Mouse (Mus musculus) urinary bladder, postnatal 4 days (tissue): ENCODE data around the gene Rasgef1a.

Experiments
- DNase-seq, 2 experiments: peaks; one replicate each; pipeline ENCODE4 v3.0.0; 2021 to 2022; ENCODE audit warnings: low spot score in 2 of 2

Rasgef1a gene

GRCm38 (mm10) chr6:118010756-118011615, at the start of gene Rasgef1a:
Rasgef1a (plus strand) TSS chr6:118011438.
- no peak for DNase-seq

GRCm38 (mm10) chr6:117963201-117963600, 48.0 kb upstream of the Rasgef1a start:
- DNase-seq: no peak

- DNase-seq: no peak
Observed at GRCm38 (mm10) chr6:117966729-117967128, 44.5 kb upstream of the Rasgef1a start.

- no peak for DNase-seq
Observed at GRCm38 (mm10) chr6:117987173-117987572, 24.1 kb upstream of the Rasgef1a start.

GRCm38 (mm10) chr6:117989209-117989608, 22.0 kb upstream of the Rasgef1a start:
- no peak for DNase-seq

- DNase-seq: no peak
Observed at GRCm38 (mm10) chr6:117990649-117991048, 20.6 kb upstream of the Rasgef1a start.

GRCm38 (mm10) chr6:117991297-117991696, 19.9 kb upstream of the Rasgef1a start:
- DNase-seq: peak in 1 of 2 experiments; percentile 46

GRCm38 (mm10) chr6:117991928-117992327, 19.3 kb upstream of the Rasgef1a start:
- no peak for DNase-seq

- DNase-seq: no peak
Observed at GRCm38 (mm10) chr6:117995168-117995567, 16.1 kb upstream of the Rasgef1a start.

- no peak for DNase-seq
Observed at GRCm38 (mm10) chr6:118001272-118001671, 10.0 kb upstream of the Rasgef1a start.

GRCm38 (mm10) chr6:118007302-118007701, 3.9 kb upstream of the Rasgef1a start:
- DNase-seq: no peak

GRCm38 (mm10) chr6:118007843-118008539, 3.2 kb upstream of the Rasgef1a start:
- no peak for DNase-seq

- DNase-seq: no peak
Observed at GRCm38 (mm10) chr6:118010256-118010655, 982 bp upstream of the Rasgef1a start.

- no peak for DNase-seq
Observed at GRCm38 (mm10) chr6:118011616-118012316, 528 bp downstream of the Rasgef1a start.

GRCm38 (mm10) chr6:118012317-118012700, 1.1 kb downstream of the Rasgef1a start:
- no peak for DNase-seq

GRCm38 (mm10) chr6:118012987-118013866, 2.0 kb downstream of the Rasgef1a start:
- no peak for DNase-seq

GRCm38 (mm10) chr6:118014881-118015280, 3.6 kb downstream of the Rasgef1a start:
- DNase-seq: no peak

GRCm38 (mm10) chr6:118015971-118016370, 4.7 kb downstream of the Rasgef1a start:
- DNase-seq: no peak

- DNase-seq: no peak
Observed at GRCm38 (mm10) chr6:118018666-118019065, 7.4 kb downstream of the Rasgef1a start.

GRCm38 (mm10) chr6:118019569-118019968, 8.3 kb downstream of the Rasgef1a start:
- no peak for DNase-seq

GRCm38 (mm10) chr6:118022898-118023635, 11.8 kb downstream of the Rasgef1a start:
- no peak for DNase-seq
